Mouse (Mus musculus) heart, embryonic 10.5 days (tissue): ENCODE results near the gene Ccdc42. TPM values are rescaled to one million over a fixed set of nuclear protein-coding genes. Genes with fewer than 3 reads are reported as not detected.

Source experiments
- DNase-seq: peaks from one replicate; pipeline ENCODE4 v3.0.0-alpha.2; 2017; ENCODE audit warnings: low spot score
- H3K27ac ChIP-seq: fragments of 300-500 bp; sonication (generic); 2 replicates; pipeline ENCODE4 v1.5.1; 2016; ENCODE audit warnings: mild to moderate bottlenecking
- H3K27me3 ChIP-seq: fragments of 300-500 bp; sonication (generic); 2 replicates; pipeline ENCODE4 v1.6.1; 2016; ENCODE audit warnings: mild to moderate bottlenecking; ENCODE audit not compliant: poor library complexity, insufficient read depth, severe bottlenecking
- H3K36me3 ChIP-seq: fragments of 300-500 bp; sonication (generic); 2 replicates; pipeline ENCODE4 v1.6.1; 2016; ENCODE audit warnings: mild to moderate bottlenecking, moderate library complexity
- H3K4me1 ChIP-seq: fragments of 300-500 bp; sonication (generic); 2 replicates; pipeline ENCODE4 v1.6.1; 2016; ENCODE audit warnings: mild to moderate bottlenecking
- H3K4me3 ChIP-seq: fragments of 300-500 bp; sonication (generic); 2 replicates; pipeline ENCODE4 v1.5.1; 2016; ENCODE audit warnings: mild to moderate bottlenecking, moderate library complexity
- H3K9me3 ChIP-seq: fragments of 300-500 bp; sonication (generic); 2 replicates; pipeline ENCODE4 v1.6.1; 2016; ENCODE audit warnings: mild to moderate bottlenecking, moderate library complexity
- WGBS: fragments of 180-500 bp; shearing (Covaris S2); methylation state at CpG from one replicate; pipeline ENCODE4 v1.1.7; 2016; 5-methylcytosine and 5-hydroxymethylcytosine counted together
- polyA plus RNA-seq: library from polyadenylated mRNA; unstranded; fragments of >200 nt; fragmentation: Nextera tagmentation; extraction: Ambion mirVana; gene quantifications from 2 replicates; pipeline ENCODE4 v1.2.1, GENCODE M21; 2016

Gene Ccdc42
- 0.80 and 1.5 TPM in 2 replicates for polyA plus RNA-seq

DNA sequence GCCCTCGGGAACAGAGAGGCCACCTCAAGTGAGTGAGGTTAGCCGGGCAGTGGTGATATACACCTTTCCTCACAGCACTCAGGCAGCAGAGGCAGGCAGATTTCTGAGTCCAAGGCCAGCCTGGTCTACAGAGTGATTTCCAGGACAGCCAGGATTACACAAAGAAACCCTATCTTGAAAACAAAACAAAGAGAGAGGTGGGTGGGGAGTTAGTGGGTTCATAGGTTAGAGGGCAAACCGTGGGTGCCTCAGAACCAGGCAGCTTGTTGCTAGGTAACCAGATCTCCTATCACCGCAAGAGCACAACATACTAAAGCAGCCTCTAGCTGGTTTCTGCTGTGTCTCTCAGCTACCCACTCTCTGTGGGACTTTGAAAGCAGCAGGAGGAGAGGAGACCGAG lies at the start of gene Ccdc42:
TSS of gene Ccdc42 (plus strand) at position 301 of the 400 bp plus-strand sequence.
- no peaks in the 10 kb centered on the region; the same call in 1 of the 2 replicates for H3K27me3 ChIP-seq
- no peak for DNase-seq
- H3K9me3 ChIP-seq, result no peaks in the 10 kb centered on the region
- 64% methylated on average over 5 of the region's 5 CpGs for WGBS
- H3K4me3 ChIP-seq, result no peak within 1 kb of the TSS
- peak within 1 kb of the TSS; percentile 45; the same call in 1 of the 2 replicates for H3K27ac ChIP-seq
- peaks cover 28% of the 10 kb centered on the region for H3K4me1 ChIP-seq
- no peaks in the 10 kb centered on the region for H3K36me3 ChIP-seq

DNA sequence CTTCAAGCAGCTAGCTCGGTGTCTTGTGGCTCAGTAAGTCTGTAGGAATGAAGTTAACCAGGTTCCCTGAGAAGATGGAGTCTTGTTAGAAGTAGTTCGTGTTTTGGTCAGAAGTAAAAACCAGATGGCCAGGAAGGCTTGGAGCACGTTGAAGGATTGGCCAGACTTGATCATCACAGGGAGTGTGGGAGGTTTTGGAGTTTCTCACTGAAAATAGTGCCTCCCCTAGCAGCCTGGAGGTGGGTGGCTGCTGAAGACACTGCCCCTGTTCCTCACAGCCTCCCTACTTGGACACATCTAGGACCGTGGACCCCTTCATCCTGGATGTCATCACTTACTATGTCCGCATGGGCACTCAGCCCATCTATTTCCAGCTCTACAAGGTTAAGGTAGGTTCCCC lies 47.2 kb upstream of the Ccdc42 start:
- Histone ChIP-seq H3K4me1 (peaks cover 3% of the 10 kb centered on the region), H3K27ac (no peak overlapping the region), H3K27me3 (peaks cover 12% of the 10 kb centered on the region; the same call in 1 of the 2 replicates), H3K36me3 (no peaks in the 10 kb centered on the region), H3K9me3 (no peaks in the 10 kb centered on the region), H3K4me3 (no peak overlapping the region)
- no peak for DNase-seq
- 51% methylated on average over 5 of the region's 5 CpGs for WGBS

DNA sequence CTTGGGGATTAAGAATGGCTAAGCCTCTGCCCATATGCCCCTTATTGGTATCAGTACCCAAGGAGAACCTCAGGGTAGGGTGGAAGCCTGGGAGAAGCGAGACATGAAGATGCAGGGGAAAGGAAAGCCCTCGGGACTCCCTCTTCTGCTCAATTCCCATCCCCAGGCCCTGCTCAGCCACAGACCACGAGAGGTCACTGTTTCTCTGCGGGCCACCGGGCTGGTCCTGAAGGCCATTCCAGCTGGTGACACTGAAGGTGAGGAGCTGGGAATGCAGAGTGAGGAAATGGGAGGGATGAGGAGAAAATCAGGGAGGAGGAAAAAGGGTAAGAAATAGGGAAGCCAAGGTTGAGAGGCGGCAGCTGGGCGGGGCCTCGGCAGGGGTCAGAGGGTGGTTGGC lies 42.3 kb upstream of the Ccdc42 start:
- Histone ChIP-seq H3K4me3 (0 out of 2 replicates have a peak overlapping the region, but pooled peaks have one; percentile 4), H3K4me1 (peaks cover 21% of the 10 kb centered on the region), H3K27ac (peak overlapping the region; percentile 42; the same call in 1 of the 2 replicates), H3K27me3 (peaks cover 12% of the 10 kb centered on the region; the same call in 1 of the 2 replicates), H3K36me3 (no peaks in the 10 kb centered on the region), H3K9me3 (no peaks in the 10 kb centered on the region)
- DNase-seq, result no peak
- WGBS, result 8% methylated on average over 8 of the region's 8 CpGs

DNA sequence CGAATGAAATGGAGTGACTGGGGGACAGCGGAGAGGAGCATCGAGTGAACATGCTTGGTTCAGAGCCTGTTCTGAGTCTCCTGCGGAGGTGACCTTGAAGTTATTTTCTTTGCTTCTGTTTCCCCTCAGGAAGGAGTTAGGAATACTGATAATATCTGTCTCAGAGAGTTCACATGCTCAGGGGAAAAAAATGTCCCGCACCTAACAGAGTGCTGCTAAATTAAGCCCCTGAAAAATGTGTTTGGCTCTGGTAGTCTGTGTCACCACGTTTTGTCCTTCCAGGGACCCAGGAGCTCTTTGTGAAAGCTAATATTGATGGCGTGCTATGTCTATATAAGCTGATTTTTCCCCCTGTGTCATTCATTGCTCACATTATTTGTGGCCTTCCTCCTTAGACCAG lies 41.6 kb upstream of the Ccdc42 start:
- H3K4me3 ChIP-seq, result no peak overlapping the region
- 39% methylated on average over 7 of the region's 7 CpGs for WGBS
- H3K4me1 ChIP-seq, result peaks cover 22% of the 10 kb centered on the region
- H3K36me3 ChIP-seq, result no peaks in the 10 kb centered on the region
- peak overlapping the region; percentile 42; the same call in 1 of the 2 replicates for H3K27ac ChIP-seq
- H3K27me3 ChIP-seq, result peaks cover 12% of the 10 kb centered on the region; the same call in 1 of the 2 replicates
- DNase-seq, result no peak
- no peaks in the 10 kb centered on the region for H3K9me3 ChIP-seq

DNA sequence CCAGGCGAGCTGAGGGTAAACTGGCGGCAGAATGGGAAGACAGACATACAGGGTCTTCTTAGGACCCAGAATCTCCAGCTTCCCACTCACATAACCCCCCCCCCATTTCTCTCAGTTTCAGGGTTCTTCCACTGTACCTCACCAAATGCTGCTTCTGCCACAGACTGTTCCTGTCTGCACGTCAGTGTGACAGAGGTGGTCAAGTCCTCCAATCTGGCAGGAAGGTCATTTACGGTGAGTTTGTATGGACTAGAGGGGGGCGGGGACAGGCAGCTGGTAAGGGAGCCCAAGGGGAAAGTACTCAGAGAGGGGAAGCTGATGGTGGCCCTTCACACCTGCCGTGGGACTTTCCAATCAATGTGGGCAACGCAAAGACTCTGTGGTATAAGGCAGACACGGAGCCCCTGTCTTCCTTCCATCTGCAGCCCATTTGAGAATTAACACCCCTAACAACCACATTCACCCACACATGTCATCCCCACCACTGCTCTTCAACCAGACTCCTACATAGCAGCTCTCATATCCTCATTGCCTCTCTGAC lies 41.1 kb upstream of the Ccdc42 start:
- Histone ChIP-seq H3K27me3 (peaks cover 12% of the 10 kb centered on the region; the same call in 1 of the 2 replicates), H3K4me3 (no peak overlapping the region), H3K36me3 (no peaks in the 10 kb centered on the region), H3K4me1 (peaks cover 27% of the 10 kb centered on the region), H3K27ac (peak overlapping the region; percentile 39; the same call in 1 of the 2 replicates), H3K9me3 (no peaks in the 10 kb centered on the region)
- no peak for DNase-seq
- 66% methylated on average over 8 of the region's 8 CpGs for WGBS

DNA sequence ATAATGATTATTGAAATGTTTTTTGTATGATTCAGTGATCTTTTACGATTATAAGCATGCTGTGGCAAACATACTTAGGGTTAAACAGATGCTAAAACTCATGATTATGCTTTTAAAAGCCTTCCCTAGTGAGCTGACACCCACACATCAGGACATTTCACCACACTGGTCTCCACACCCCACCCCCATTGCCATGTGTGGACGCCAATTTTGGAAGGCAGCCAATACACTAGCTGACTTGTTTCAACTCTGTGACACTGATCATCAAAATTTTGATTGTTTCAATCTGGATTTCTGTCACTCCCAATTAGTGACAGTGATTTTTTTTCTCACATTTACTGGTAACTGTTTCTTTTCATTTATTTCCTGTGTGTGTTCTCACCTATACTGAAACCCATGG lies 39.3 kb upstream of the Ccdc42 start:
- H3K9me3 ChIP-seq, result no peaks in the 10 kb centered on the region
- H3K4me1 ChIP-seq, result peaks cover 27% of the 10 kb centered on the region
- H3K27ac ChIP-seq, result no peak overlapping the region
- no peak overlapping the region for H3K4me3 ChIP-seq
- no peak for DNase-seq
- WGBS, result 63% methylated on average over 2 of the region's 2 CpGs
- no peaks in the 10 kb centered on the region for H3K36me3 ChIP-seq
- H3K27me3 ChIP-seq, result peaks cover 20% of the 10 kb centered on the region; the same call in 1 of the 2 replicates

DNA sequence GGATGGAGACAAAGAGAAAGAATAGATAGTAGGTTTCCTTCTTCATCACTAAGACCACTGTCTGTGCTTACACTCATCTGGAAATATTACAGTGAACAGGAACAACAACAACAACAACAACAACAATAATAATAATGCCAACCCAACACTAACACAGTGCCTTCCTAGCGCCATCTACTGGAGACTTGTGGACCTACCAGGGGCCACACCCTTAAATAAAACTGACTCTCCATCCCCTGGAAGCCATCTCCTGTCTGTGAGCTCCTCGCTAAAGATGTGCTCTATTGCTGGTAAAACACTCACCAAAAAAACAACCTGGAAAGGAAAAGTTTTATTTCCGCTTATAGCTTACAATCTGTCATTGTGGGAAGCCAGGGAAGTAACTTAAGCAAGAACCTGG lies 37.2 kb upstream of the Ccdc42 start:
- Histone ChIP-seq H3K36me3 (no peaks in the 10 kb centered on the region), H3K9me3 (no peaks in the 10 kb centered on the region), H3K27me3 (peaks cover 18% of the 10 kb centered on the region), H3K4me1 (peaks cover 24% of the 10 kb centered on the region), H3K27ac (no peak overlapping the region), H3K4me3 (no peak overlapping the region)
- 38% methylated on average over 3 of the region's 3 CpGs for WGBS
- no peak for DNase-seq

DNA sequence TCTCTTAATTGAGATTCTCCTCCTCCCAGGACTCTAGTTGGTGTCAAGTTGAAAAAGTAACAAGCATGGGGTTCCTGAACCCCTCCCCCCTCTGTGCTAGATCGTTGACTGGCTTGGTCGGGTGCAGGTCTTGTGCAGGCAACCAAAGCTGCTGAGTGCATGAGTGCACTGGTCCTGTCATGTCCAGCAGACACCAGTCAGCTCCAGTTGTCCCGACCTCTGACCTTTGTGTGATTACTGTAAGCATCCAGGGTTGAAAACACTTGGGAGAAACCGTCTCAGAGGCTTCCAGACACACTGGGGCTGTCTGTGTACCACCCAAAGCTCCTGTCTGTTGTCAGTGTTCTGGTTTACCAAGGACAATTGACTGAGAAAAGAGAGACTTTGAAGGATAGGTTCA lies 36.5 kb upstream of the Ccdc42 start:
- Histone ChIP-seq H3K4me3 (no peak overlapping the region), H3K9me3 (no peaks in the 10 kb centered on the region), H3K4me1 (peaks cover 16% of the 10 kb centered on the region; the same call in 1 of the 2 replicates), H3K36me3 (no peaks in the 10 kb centered on the region), H3K27ac (no peak overlapping the region), H3K27me3 (peaks cover 26% of the 10 kb centered on the region)
- WGBS, result 45% methylated on average over 4 of the region's 4 CpGs
- no peak for DNase-seq

DNA sequence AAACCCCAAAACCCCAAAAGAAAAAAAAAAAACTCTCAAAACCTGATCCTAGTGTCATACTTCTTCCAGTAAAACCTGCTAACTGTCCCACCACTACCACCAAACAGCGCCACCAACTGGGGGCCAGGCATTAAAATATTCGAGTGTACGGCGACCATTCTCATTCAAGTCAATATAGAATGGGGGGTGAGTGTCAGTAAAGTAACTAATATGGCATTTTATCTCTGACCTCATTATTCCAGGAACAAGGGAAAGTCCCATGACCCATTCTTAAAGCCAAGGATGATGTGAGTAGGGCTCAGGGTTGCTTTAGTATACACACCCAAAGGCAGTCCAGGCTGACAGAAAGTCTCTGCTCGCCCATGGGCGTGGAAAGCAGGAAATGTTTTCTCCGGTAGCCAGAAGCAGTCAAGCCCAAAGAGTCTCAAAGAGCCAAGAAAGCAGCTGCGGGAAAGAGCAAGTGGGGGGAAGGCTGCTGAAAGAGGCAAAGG lies 32.8 kb upstream of the Ccdc42 start:
- 35% methylated on average over 8 of the region's 8 CpGs for whole genome bisulfite sequencing
- H3K36me3 ChIP-seq, result no peaks in the 10 kb centered on the region
- H3K27me3 ChIP-seq, result peaks cover 52% of the 10 kb centered on the region
- no peaks in the 10 kb centered on the region for H3K9me3 ChIP-seq
- no peak for DNase-seq
- no peak overlapping the region for H3K4me3 ChIP-seq
- H3K27ac ChIP-seq, result no peak overlapping the region
- H3K4me1 ChIP-seq, result peaks cover 12% of the 10 kb centered on the region

DNA sequence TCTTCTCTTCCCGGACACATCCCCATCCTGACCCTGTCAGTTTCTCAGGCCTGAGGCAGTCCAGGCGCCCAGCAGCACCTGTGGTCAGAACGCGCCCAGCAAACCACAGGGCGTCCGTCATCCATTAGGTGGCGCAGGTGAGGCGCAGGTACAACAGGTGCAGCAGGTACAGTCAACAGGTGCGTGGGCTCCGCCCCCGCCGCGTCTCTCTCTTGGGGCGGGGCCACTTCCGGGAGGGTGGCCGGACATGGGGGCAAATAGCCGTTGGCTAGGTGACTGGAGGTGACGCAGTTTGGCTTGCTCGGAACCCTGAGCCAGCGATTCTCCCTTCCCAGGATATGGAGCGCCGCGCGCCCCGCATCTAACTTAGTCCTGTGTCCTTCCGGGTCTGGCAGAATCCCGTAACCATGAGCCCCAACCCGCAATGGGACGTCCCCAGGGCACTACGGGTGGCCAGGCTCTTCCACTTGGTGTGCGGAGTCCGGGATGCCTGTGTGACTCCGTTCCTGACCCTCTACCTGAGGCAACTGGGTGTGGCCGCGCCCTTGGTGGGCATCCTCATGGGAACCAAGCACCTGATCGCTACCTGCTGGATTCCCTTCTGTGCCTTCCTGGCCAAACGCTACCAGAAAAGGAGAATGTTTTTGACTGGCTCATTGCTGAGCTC lies 30.8 kb upstream of the Ccdc42 start, which contains the start of gene Mfsd6l:
TSS of gene Mfsd6l (plus strand) at position 269 of the 667 bp plus-strand sequence.
- Histone ChIP-seq H3K9me3 (no peaks in the 10 kb centered on the region), H3K36me3 (no peaks in the 10 kb centered on the region), H3K27me3 (peaks cover 52% of the 10 kb centered on the region), H3K27ac (no peak within 1 kb of the TSS), H3K4me1 (peaks cover 6% of the 10 kb centered on the region), H3K4me3 (peak within 1 kb of the TSS; percentile 50)
- no peak for DNase-seq
- 8% methylated on average over 37 of the region's 37 CpGs for WGBS

DNA sequence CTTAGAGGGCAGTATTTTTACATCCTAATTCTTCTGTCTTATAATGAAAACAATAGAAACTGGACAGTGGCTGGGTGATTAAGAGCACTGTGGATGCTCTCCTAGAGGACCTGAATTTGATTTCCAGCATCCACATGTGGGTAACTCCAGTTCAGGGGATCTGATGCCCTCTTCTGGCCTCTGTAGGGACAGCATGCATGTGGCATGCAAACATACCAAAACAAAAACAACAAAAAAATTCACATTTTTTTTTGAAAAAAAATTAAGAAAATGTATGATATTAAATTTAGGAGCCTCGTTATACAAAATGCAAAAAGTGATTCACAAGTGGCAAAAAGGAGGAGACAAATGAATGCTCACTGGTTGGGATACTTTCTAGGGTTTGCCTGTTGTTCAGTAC lies 27.3 kb upstream of the Ccdc42 start:
- H3K4me1 ChIP-seq, result peaks cover 6% of the 10 kb centered on the region
- 36% methylated on average over 1 of the region's 1 CpGs for WGBS
- no peaks in the 10 kb centered on the region for H3K9me3 ChIP-seq
- DNase-seq, result no peak
- H3K4me3 ChIP-seq, result no peak overlapping the region
- H3K36me3 ChIP-seq, result no peaks in the 10 kb centered on the region
- H3K27me3 ChIP-seq, result peaks cover 43% of the 10 kb centered on the region
- H3K27ac ChIP-seq, result no peak overlapping the region

DNA sequence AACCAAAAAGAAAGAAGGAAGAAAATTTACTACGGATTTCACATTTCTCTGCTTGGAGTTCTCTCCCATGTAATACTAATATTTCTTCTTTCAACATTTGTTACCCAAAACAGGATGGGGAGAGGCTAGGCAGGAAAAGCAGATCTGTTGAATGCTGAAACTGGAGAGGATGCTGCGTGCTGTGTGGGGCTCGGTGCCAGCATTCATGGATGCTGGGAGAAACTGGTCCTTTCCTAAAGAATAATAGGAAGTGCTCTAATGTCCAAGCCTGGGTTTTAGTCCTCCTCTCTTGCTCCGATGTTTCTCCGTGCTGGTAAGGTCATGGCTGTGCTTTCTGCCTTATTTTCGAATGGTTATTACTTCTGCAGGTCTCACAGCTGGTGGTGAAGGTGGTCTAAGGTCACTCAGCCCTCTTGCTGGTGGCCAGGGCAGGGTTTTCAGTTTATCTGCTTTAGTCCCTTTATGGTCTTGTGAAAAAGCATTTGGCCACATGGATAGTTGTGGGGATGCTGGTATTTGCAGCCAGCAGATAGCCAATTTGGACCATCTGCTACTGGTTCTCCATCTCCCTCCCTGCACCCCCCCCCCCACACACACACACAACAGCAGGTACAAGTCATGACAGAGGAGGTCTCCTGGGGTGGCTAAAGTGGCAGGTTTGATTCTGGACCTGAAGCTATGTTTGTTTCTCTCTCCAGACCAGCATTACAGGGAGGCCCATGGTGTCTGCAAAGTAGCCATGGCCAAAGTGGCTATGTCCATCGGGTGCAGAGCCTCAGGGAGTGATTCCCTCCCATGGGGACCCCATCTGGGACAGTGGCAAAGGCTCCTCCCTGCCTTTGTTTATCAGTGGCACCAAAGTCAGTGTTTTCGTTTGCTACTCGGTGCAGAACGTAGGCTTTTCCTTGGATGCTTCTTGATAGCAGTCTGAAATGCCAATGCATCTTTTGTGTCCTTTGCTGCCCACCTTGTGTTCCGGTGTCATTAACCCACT lies 24.6 kb upstream of the Ccdc42 start:
- no peak for DNase-seq
- Histone ChIP-seq H3K36me3 (no peaks in the 10 kb centered on the region), H3K27ac (no peak overlapping the region), H3K4me1 (no peaks in the 10 kb centered on the region), H3K4me3 (no peak overlapping the region), H3K27me3 (peaks cover 22% of the 10 kb centered on the region), H3K9me3 (no peaks in the 10 kb centered on the region)
- WGBS, result 77% methylated on average over 11 of the region's 11 CpGs
